Mouse (Mus musculus): Measurements from ENCODE around the gene Cacna1d.

The Cacna1d gene

GRCm38 (mm10) chr14:30092426-30092825, 398.8 kb downstream of the Cacna1d start:
- DNase-seq (ENCODE audit: low read depth, low spot score), result no peak

DNA sequence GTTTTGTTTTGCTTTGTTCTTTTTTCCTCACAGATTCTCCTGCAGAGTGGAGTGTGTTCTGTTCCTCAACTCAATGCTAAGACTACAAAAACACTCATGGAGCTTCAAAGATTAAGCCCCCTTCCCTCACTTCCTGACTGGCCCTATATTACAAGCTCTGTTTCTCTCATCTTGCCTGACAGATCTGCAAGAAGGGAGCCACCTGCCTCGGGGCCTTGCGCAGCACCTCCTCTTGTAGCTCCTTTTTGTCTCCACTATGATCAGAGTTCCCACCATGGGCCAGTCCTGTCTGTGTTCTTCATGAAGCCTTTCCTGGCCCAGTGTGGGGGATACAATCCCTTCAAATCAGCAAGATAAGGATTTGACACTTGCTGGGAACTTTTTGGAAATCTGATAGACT, 399.2 kb downstream of the Cacna1d start:
- no peak for DNase-seq (ENCODE audit: low read depth, low spot score)

DNA sequence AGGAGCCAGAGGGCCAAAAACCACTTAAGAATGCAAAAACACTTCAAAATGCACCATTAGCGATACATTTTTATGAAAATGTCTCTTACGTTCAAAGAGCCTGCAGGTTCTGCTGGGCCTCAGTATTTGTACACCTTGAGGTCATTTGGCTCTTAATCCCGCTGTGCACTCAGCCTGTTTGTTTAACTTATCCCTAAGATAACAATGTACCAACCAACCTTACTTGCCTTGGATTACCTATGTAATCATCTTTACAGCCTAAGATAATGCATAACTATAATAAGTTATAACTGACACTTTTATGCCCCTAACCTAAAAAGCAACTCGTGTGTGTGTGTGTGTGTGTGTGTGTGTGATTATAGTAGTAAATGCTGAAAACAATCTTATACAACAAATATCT, 411.5 kb downstream of the Cacna1d start:
- no peak for DNase-seq (ENCODE audit: low read depth, low spot score)

DNA sequence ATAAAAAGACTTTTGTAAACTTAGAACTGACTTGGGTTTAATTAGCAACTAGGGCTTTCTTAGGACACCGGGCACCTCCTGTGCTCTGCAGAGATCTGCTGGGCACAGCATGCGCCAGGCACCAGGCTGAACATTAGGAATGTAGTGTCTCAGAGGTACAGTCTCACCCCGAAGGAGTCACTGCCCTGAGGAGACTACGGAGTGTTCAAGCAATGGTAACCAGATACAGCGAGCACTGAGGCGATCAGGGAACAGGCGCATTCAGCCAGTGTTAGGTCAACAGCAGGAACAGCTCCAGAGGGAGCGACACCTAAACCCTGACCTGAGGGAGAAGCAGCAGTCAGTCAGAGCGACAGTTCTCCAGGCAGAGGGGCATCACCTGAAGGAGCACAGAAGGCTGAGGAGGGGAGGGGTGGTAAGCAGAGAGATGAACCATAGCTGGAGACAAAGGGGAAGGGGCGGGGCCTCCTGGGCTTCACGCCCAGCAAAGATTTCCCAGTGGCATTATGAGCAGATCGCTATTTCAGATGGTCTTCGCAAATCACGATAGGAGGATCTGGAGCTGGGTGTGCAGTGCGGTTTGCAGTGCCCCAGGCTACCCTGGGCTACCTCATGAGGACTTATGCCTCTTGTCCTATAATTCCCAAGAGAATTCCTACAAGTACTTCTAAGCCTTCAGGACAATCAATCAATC, 413.0 kb downstream of the Cacna1d start:
- no peak for DNase-seq (ENCODE audit: low read depth, low spot score)

DNA sequence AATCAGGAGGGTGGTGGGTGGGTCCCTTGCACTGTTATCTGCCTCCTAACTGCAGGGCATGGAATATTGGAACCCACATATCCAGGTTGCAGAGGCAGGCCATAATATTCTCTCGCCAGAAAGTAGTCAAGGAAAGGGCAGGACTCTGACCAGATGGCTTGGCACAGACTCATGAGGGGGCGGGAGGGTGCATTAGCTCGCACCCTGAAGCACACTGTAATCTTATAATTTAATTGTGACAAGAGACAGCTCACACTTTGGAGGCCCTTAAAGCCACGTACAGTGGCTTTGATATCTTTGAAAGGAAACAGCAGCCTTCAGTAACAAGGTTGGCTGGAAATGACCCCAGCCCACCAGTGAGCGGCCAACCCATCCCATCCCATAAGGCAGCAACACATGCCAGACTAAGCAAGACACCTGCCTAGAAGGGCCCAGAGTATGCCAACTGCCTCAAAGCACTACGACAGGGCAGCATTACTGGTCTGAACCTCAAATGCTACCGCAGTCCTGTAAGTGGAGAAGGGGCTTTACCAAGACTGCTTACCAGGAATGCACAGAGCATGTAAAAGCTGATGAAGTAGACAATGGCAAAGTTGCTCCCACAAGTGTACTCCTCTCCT, 415.9 kb downstream of the Cacna1d start:
- DNase-seq (ENCODE audit: low read depth, low spot score), result no peak

DNA sequence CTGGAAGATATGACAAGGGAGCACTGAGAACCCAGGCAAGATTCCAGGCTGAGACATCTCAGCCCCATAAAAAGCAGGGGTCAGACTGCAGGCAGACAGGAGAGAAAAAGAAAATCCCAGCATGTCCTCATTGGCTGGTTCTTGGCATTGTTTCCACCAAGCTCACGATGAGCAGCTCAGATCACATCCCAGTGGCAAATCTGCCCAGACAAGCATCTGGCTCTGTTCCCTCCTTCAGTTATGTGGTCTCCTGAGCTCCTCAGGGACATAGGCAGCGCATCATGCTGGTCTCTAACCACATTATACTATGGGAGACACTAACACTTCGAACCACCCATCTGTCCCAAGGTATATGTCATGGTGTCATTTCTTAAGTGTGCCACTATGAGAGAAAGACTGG, 422.7 kb downstream of the Cacna1d start:
- no peak for DNase-seq (ENCODE audit: low read depth, low spot score)

GRCm38 (mm10) chr14:30066752-30067151, 424.5 kb downstream of the Cacna1d start:
- DNase-seq (ENCODE audit: low read depth, low spot score), result no peak

DNA sequence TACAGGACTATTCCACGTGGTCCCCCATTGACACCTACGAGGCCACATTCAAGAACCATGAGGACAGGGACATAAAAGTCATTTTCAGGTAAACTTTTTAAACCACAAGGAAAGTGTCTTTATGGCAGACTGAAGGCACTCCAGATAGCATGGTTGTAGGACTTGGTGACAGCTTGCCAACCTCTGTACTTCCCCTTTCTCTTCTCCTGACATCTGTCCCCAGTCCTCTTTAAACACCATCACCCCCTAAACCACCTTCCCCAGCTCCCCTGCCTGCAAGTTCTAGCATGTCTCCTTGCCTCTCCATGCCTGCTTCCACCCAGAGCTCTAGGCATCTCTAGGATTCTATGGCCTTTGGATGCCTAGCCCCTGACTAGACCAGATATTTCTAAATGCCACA, 426.4 kb downstream of the Cacna1d start:
- DNase-seq (ENCODE audit: low read depth, low spot score), result no peak

DNA sequence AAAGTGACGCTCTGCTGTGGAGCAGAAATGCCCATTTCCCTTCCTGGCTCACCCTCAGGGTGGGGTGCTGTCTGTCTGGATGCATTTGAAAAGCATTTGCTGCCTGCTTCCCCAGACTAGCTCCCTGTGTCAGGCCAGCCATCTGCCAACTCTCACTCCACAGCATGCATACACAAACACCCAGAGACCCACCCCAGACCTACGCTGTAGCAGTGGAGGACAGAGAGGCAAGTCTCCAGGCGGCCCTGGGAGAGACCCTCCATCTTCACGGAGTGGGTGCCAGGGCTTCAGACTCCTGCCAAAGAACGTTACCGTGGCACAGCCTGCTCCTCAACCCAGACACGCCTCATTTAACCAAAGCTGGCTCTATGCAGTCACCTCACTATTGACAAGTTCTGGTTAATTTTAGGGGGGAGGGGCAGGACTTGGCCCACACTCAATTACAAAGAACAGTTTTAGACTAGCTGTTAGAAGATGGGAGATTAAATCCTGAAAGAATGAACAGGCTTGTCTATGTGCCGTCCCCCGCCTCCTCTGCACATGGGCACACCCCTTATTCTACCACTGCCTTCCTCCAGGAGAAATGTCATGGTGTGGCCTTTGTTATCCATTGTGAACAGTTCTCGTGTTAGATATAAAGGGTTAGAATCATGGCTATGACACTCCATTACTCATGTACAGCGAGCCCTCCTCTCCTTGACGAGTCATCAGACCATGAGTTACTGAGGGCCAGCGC, 435.1 kb downstream of the Cacna1d start:
- DNase-seq (ENCODE audit: low read depth, low spot score), result no peak

DNA sequence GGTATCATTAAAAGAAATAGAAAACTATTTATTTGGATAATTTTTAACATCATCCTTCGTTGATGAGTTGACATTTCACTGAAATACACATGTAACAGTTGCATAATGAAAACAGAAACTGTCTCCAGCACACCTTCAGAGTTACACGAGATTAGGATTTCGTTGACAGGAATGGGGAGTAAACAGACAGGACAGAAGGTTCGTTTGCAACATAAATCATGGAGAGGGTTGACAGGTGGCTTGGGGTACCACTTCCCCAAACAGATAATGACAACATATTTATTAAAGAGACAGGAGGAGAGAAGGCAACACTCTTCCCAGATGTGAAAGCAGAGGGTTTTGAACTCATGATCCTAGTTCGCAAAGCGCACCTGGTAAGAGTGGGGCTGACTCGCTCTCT, 436.3 kb downstream of the Cacna1d start:
- DNase-seq (ENCODE audit: low read depth, low spot score), result no peak

DNA sequence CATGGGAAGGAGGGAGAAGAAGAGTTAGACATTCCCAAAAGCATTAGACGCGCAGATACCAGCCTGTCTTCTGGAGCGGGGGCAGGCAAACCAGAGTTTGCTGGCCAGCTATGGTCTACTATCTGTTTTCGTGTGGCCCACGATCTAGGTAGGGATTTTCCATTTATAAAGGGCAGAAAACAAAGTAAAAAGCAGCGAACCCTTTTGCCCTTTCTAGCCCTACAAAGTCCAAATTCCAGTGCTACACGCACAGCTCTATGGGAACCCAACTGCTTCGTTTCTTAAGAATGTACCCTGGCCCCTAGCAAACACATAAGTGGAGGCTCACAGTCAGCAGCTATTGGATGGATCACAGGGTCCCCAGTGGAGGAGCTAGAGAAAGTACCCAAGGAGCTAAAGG, 441.0 kb downstream of the Cacna1d start:
- no peak for DNase-seq (ENCODE audit: low read depth, low spot score)

GRCm38 (mm10) chr14:30048049-30048448, 443.2 kb downstream of the Cacna1d start:
- no peak for DNase-seq (ENCODE audit: low read depth, low spot score)

DNA sequence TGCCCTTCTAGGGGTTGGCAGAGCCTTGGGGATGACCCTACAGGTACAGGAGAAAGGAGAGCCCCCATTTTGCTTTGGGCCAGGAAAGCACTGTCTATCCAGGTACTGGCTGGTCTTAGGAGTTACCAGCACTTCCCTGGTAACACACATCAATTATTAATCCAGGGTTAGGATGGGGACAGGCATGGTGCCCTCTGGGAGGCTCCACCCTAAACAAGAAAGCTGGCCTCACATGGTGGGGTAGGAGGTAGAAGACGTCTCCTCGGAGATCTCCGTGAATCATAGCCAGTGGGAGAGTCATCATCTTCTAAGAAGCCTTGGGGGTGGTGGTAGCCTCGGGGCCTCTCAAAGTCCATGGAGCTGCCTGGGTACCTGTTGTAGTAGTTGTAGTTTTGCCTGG, 444.3 kb downstream of the Cacna1d start:
- no peak for DNase-seq (ENCODE audit: low read depth, low spot score)

DNA sequence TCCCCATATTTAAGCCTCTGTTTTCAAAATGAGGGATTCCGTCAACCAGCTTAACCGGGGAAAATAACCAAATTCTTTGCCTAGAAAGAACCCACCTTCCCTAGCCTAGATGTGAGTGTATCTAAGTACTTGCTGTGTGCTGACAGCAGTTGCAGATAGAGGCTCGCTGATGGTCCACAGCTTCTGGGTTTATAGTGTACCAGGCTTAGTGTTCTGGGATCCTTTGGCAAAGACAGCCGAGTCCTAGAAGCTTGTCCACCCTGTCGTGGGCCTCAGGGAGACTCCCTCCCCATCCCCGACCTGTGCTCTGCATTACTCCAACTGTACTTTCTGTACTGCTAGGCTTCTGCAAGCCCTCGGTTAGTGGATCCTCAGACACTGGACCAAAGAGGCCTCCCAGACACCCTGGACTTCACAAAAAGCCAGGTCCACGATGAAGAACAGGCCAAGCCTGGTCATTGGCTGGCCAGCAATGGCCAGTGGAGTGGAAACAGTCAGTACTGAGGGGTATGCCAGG, 445.5 kb downstream of the Cacna1d start:
- DNase-seq (ENCODE audit: low read depth, low spot score), result no peak

GRCm38 (mm10) chr14:30045239-30045638, 446.0 kb downstream of the Cacna1d start:
- DNase-seq (ENCODE audit: low read depth, low spot score), result no peak

GRCm38 (mm10) chr14:30043356-30043940, 447.8 kb downstream of the Cacna1d start:
- no peak for DNase-seq (ENCODE audit: low read depth, low spot score)

- no peak for DNase-seq (ENCODE audit: low read depth, low spot score)
Observed at GRCm38 (mm10) chr14:30041836-30042235, 449.4 kb downstream of the Cacna1d start.

- no peak for DNase-seq (ENCODE audit: low read depth, low spot score)
Observed at GRCm38 (mm10) chr14:30039413-30039812, 451.8 kb downstream of the Cacna1d start.

DNA sequence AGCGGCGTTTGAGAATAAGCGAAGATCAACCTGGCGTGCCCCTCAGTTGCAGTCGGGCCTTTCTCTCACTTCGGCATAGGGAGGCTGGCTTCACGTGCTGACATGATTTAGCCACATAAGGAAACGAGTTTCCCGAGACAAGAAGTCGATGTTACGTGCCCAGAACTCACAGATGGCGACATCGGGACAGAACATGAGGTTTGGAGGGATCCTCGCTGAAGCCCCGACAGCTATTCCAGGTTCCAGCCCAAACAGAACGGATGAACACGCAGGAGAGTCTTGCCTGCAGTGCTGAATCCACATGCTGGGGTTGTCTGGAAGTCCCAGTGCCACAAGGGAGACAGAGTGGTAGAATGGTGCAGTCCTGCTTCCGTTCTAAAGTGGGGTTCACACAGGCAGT, 452.8 kb downstream of the Cacna1d start:
- DNase-seq (ENCODE audit: low read depth, low spot score), result no peak

GRCm38 (mm10) chr14:30033405-30033804, 457.9 kb downstream of the Cacna1d start:
- no peak for DNase-seq (ENCODE audit: low read depth, low spot score)

- DNase-seq (ENCODE audit: low read depth, low spot score), result no peak
Observed at GRCm38 (mm10) chr14:30027378-30027777, 463.9 kb downstream of the Cacna1d start.

DNA sequence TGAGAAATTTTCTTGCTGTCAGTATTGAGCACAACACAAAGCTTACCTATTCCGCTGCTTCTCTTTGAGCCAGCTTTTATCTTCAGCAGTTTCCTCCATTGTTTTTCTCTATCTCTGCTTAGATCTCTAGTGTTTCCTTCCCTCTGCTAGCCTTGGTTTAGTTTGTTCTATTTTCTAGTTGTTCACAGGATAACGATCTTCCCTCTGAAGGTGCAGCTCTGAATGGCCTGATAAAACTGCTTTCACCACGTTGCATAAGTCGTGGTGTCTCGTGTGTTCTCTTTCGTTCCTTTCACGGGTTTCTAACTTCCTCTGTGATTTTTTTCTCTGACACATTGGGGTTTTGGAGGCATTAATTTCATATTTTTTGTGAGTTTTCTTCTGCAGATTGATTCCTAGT, 466.9 kb downstream of the Cacna1d start:
- no peak for DNase-seq (ENCODE audit: low read depth, low spot score)
